In the genomic region with DNA sequence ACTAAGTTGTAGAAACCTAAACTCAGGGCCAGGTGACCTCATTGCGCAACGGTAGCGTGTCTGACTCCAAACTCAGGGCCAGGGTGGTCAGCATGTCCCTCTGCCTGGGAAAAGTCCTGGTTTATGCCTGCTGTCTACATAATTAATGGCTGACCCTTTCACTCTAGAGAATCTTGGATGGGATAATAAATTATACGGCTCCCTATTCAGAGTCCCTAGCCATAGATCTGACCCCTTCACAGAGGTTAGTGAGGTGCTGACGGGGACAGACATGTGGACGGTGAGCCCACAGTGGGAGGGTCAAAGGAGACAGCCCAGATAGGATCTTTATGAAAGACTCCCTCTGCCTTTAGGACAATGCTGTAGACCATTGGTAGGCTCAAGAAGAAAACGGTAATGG, we compare ENCODE assay signal across 15 mouse cellular contexts.
"Had no signal": no experiment of that assay in that cellular context is flagged by ENCODE, and none has a peak within 500 bp of the region (broad histone marks: within the 10 kb centered on the region; RNA-seq: fewer than 3 reads in every experiment).

No protein-coding gene starts in this region.

- H3K4me3 ChIP-seq: layer of hippocampus, adult 2 months; limb, embryonic 10.5 days; lung, embryonic 15.5 days; midbrain, embryonic 12.5 days; myocyte; neural tube, embryonic 15.5 days had no signal

- H3K36me3 ChIP-seq: limb, embryonic 10.5 days; liver, embryonic 12.5 days; lung, embryonic 15.5 days; midbrain, embryonic 12.5 days; neural tube, embryonic 15.5 days had no signal

- H3K9me3 ChIP-seq: limb, embryonic 10.5 days; liver, embryonic 12.5 days; lung, embryonic 15.5 days; midbrain, embryonic 12.5 days; neural tube, embryonic 15.5 days had no signal

- H3K27ac ChIP-seq: layer of hippocampus, adult 2 months; liver, embryonic 12.5 days; lung, embryonic 15.5 days; midbrain, embryonic 12.5 days; neural tube, embryonic 15.5 days; stomach, postnatal 0 days had no signal

- H3K27me3 ChIP-seq: lung, embryonic 15.5 days had no signal

- H3K4me2 ChIP-seq: lung, embryonic 15.5 days; midbrain, embryonic 12.5 days; neural tube, embryonic 15.5 days had no signal

- DNase-seq: kidney, adult 18-20 months; kidney, postnatal 10 days; kidney, postnatal 4 days; lung, postnatal 14 days; right cerebral cortex, adult 18-20 months; right cerebral cortex, postnatal 25 days; thymus, postnatal 4 days had no signal

- H3K9ac ChIP-seq: lung, embryonic 15.5 days; midbrain, embryonic 12.5 days; neural tube, embryonic 15.5 days had no signal
